Mouse (Mus musculus) lung, postnatal 36 days (tissue): ENCODE measurements around the gene Vmn2r83.

ENCODE experiments used
- DNase-seq: peaks from one replicate; pipeline ENCODE4 v3.0.0; 2022; ENCODE audit warnings: mixed read lengths

Gene Vmn2r83

GRCm38 (mm10) chr10:79538323-79538722 lies 69.8 kb downstream of the Vmn2r83 start:
- no peak for DNase-seq

GRCm38 (mm10) chr10:79538873-79539272 lies 70.3 kb downstream of the Vmn2r83 start:
- peak; percentile 27 for DNase-seq

- no peak for DNase-seq
Measured at GRCm38 (mm10) chr10:79539701-79540495, 71.4 kb downstream of the Vmn2r83 start.

GRCm38 (mm10) chr10:79540746-79541145 lies 72.2 kb downstream of the Vmn2r83 start:
- no peak for DNase-seq

GRCm38 (mm10) chr10:79541522-79541921 lies 73.0 kb downstream of the Vmn2r83 start:
- DNase-seq = no peak

- DNase-seq = no peak
Measured at GRCm38 (mm10) chr10:79542171-79542570, 73.6 kb downstream of the Vmn2r83 start.
